Mouse (Mus musculus) ES-E14 (cell line): ENCODE data around the gene Cda. TPM values are rescaled to one million over a fixed set of nuclear protein-coding genes. Genes with fewer than 3 reads are reported as not detected.

Experiments
- DNase-seq: peaks from one replicate; pipeline ENCODE4 v3.0.0-alpha.2; 2013; ENCODE audit warnings: low read depth, low spot score
- H3K27ac ChIP-seq: 2 replicates; pipeline ENCODE4 v1.5.1; 2012; ENCODE audit warnings: low read depth, mild to moderate bottlenecking, low read length, moderate library complexity, mixed read lengths; ENCODE audit not compliant: poor library complexity, insufficient read depth, severe bottlenecking
- H3K36me3 ChIP-seq: 2 replicates; pipeline ENCODE4 v1.6.1; 2012; ENCODE audit warnings: mild to moderate bottlenecking, low read length, moderate library complexity, mixed read lengths; ENCODE audit not compliant: control insufficient read depth, poor library complexity, insufficient read depth, severe bottlenecking
- H3K4me1 ChIP-seq, 2 experiments: fragments of 150-350 bp in 1 of 2; sonication (generic) in 1 of 2; 2 replicates each; pipeline ENCODE4 v1.6.1; 2012; ENCODE audit warnings: low read length in 2 of 2, mild to moderate bottlenecking in 1 of 2, mixed read lengths in 1 of 2; ENCODE audit not compliant: control insufficient read depth in 2 of 2, insufficient read depth in 2 of 2, poor library complexity in 1 of 2
- H3K4me3 ChIP-seq, 2 experiments: fragments of 150-350 bp in 1 of 2; sonication (generic) in 1 of 2; 2 replicates each; pipeline ENCODE4 v1.5.1; 2012; ENCODE audit warnings: low read length in 2 of 2, low read depth in 1 of 2, mild to moderate bottlenecking in 1 of 2, mixed read lengths in 1 of 2; ENCODE audit not compliant: insufficient read depth in 1 of 2, poor library complexity in 1 of 2, severe bottlenecking in 1 of 2
- H3K9ac ChIP-seq: 2 replicates; pipeline ENCODE4 v1.6.1; 2012; ENCODE audit warnings: low read depth, mild to moderate bottlenecking, low read length, mixed read lengths; ENCODE audit not compliant: poor library complexity, insufficient read depth, severe bottlenecking
- H3K9me3 ChIP-seq: fragments of 150-350 bp; sonication (generic); 2 replicates; pipeline ENCODE4 v1.6.1; 2012; ENCODE audit warnings: low read depth, mild to moderate bottlenecking, low read length; ENCODE audit not compliant: control insufficient read depth, insufficient read depth
- CHD2 ChIP-seq: IDR thresholded peaks from 2 replicates; pipeline ENCODE4 v1.6.1; 2014; ENCODE audit warnings: mild to moderate bottlenecking, low read depth, low read length, inconsistent platforms
- HCFC1 ChIP-seq: IDR thresholded peaks from 2 replicates; pipeline ENCODE4 v1.6.1; 2012; ENCODE audit warnings: low read length, inconsistent platforms, borderline replicate concordance; ENCODE audit not compliant: insufficient read depth
- MAFK ChIP-seq: IDR thresholded peaks from 2 replicates; pipeline ENCODE4 v1.6.1; 2014; ENCODE audit warnings: mild to moderate bottlenecking, low read depth, low read length, inconsistent platforms; ENCODE audit not compliant: insufficient read depth
- ZC3H11A ChIP-seq: IDR thresholded peaks from 2 replicates; pipeline ENCODE4 v1.6.1; 2012; ENCODE audit warnings: low read depth, mild to moderate bottlenecking, inconsistent platforms, low read length, borderline replicate concordance
- ZNF384 ChIP-seq: IDR thresholded peaks from 2 replicates; pipeline ENCODE4 v1.6.1; 2012; ENCODE audit warnings: low read depth, low read length, inconsistent platforms
- in situ Hi-C, 2 experiments: fragments of 600-800 bp; cut with MboI; formaldehyde crosslinking; loops; one replicate each; pipeline ENCODE4 v1.15.1; 2025; ENCODE audit warnings: low sequenced_read_pairs in 2 of 2, inconsistent platforms in 1 of 2; ENCODE audit not compliant: unreplicated experiment in 2 of 2
- total RNA-seq: library from RNA; depleted of rRNA; stranded (reverse); fragments of 300-350 nt; gene quantifications from 2 replicates; pipeline ENCODE4 v1.2.3, GENCODE M21; 2012

Gene Cda
- total RNA-seq, 1 experiment: 3.1 TPM

GRCm38 (mm10) chr4:138363511-138363910 is 4.3 kb downstream of the Cda start:
- no peak for DNase-seq
- Histone ChIP-seq H3K27ac (no peak overlapping the region), H3K9ac (no peak overlapping the region), H3K36me3 (no peaks in the 10 kb centered on the region), H3K4me3 (no peak overlapping the region), H3K9me3 (no peaks in the 10 kb centered on the region), H3K4me1 (peaks cover 0 to 18% of the 10 kb centered on the region in 2 experiments; a peak in 2 of 4 replicates)
- TF ChIP-seq HCFC1 (no peak), ZNF384 (no peak), ZC3H11A (no peak), MAFK (no peak), CHD2 (no peak)
- in situ Hi-C loops: no loop called here

GRCm38 (mm10) chr4:138362883-138363282 is 4.9 kb downstream of the Cda start:
- Histone ChIP-seq H3K9me3 (no peaks in the 10 kb centered on the region), H3K4me3 (no peak overlapping the region), H3K27ac (no peak overlapping the region), H3K4me1 (peaks cover 0 to 15% of the 10 kb centered on the region in 2 experiments; a peak in 2 of 4 replicates), H3K36me3 (no peaks in the 10 kb centered on the region), H3K9ac (no peak overlapping the region)
- in situ Hi-C loops: no loop called here
- no peak for TF ChIP-seq ZNF384
- no peak for TF ChIP-seq CHD2
- no peak for TF ChIP-seq ZC3H11A
- TF ChIP-seq HCFC1: no peak
- TF ChIP-seq MAFK: no peak
- DNase-seq: no peak

- in situ Hi-C loops: no loop called here
- Histone ChIP-seq H3K4me3 (peak overlapping the region; percentile 11 to 21; a peak in 2 of 4 replicates), H3K9ac (peak overlapping the region; percentile 18; the same call in 1 of the 2 replicates), H3K36me3 (no peaks in the 10 kb centered on the region), H3K9me3 (no peaks in the 10 kb centered on the region), H3K4me1 (peaks cover 0 to 15% of the 10 kb centered on the region in 2 experiments; a peak in 2 of 4 replicates), H3K27ac (peak overlapping the region; percentile 42)
- DNase-seq: no peak
- TF ChIP-seq ZNF384: no peak
- TF ChIP-seq CHD2: no peak
- TF ChIP-seq MAFK: no peak
- TF ChIP-seq HCFC1: no peak
- TF ChIP-seq ZC3H11A: no peak
Measured at GRCm38 (mm10) chr4:138361370-138361821, 6.4 kb downstream of the Cda start.

GRCm38 (mm10) chr4:138358176-138358575 is 9.6 kb downstream of the Cda start:
- TF ChIP-seq HCFC1 (no peak), CHD2 (no peak), ZC3H11A (no peak), MAFK (no peak), ZNF384 (no peak)
- in situ Hi-C loops: no loop called here
- no peaks in the 10 kb centered on the region for H3K9me3 ChIP-seq
- peaks cover 0 to 11% of the 10 kb centered on the region in 2 experiments; a peak in 2 of 4 replicates for H3K4me1 ChIP-seq
- DNase-seq: no peak
- H3K36me3 ChIP-seq: no peaks in the 10 kb centered on the region
- no peak overlapping the region for H3K27ac ChIP-seq
- H3K4me3 ChIP-seq: no peak overlapping the region
- H3K9ac ChIP-seq: no peak overlapping the region

GRCm38 (mm10) chr4:138356551-138356950 is 11.2 kb downstream of the Cda start:
- no peak overlapping the region for H3K27ac ChIP-seq
- no peak overlapping the region for H3K9ac ChIP-seq
- H3K36me3 ChIP-seq: no peaks in the 10 kb centered on the region
- no peak for DNase-seq
- in situ Hi-C loops: no loop called here
- no peak overlapping the region for H3K4me3 ChIP-seq
- H3K9me3 ChIP-seq: no peaks in the 10 kb centered on the region
- H3K4me1 ChIP-seq: peaks cover 0 to 5% of the 10 kb centered on the region in 2 experiments; a peak in 1 of 4 replicates
- no peak for TF ChIP-seq ZNF384
